Mouse (Mus musculus) liver, adult 2 months (tissue): Measurements from ENCODE around the gene Atp8b5. TPM values are rescaled to one million over a fixed set of nuclear protein-coding genes. Genes with fewer than 3 reads are reported as not detected.

Source experiments
- DNase-seq: peaks from one replicate; pipeline ENCODE4 v3.0.0-alpha.2; 2011; ENCODE audit warnings: low read depth, low spot score; ENCODE audit errors: extremely low read depth
- H3K27ac ChIP-seq: fragments of 200-500 bp; replicated peaks from 2 replicates; pipeline ENCODE4 v1.5.1; 2012; ENCODE audit warnings: low read depth, mild to moderate bottlenecking, control low read depth, inconsistent platforms, low read length; ENCODE audit not compliant: insufficient read depth
- H3K27me3 ChIP-seq: fragments of 200-500 bp; 2 replicates; pipeline ENCODE4 v1.6.1; 2012; ENCODE audit warnings: mild to moderate bottlenecking, moderate library complexity, low read length, inconsistent platforms; ENCODE audit not compliant: control insufficient read depth, insufficient read depth
- H3K36me3 ChIP-seq: fragments of 200-500 bp; 2 replicates; pipeline ENCODE4 v1.6.1; 2012; ENCODE audit warnings: low read length, inconsistent platforms; ENCODE audit not compliant: control insufficient read depth, insufficient read depth
- H3K4me1 ChIP-seq: fragments of 200-500 bp; 2 replicates; pipeline ENCODE4 v1.6.1; 2011; ENCODE audit warnings: low read length; ENCODE audit not compliant: control insufficient read depth, insufficient read depth
- H3K4me3 ChIP-seq: fragments of 200-500 bp; 2 replicates; pipeline ENCODE4 v1.5.1; 2011; ENCODE audit warnings: low read depth, mild to moderate bottlenecking, control low read depth, low read length, moderate library complexity; ENCODE audit not compliant: insufficient read depth
- H3K79me2 ChIP-seq: fragments of 200-500 bp; 2 replicates; pipeline ENCODE4 v1.6.1; 2012; ENCODE audit warnings: inconsistent platforms, mild to moderate bottlenecking, low read length, moderate library complexity; ENCODE audit not compliant: control insufficient read depth, insufficient read depth
- H3K9ac ChIP-seq: fragments of 200-500 bp; 2 replicates; pipeline ENCODE4 v1.6.1; 2012; ENCODE audit warnings: low read depth, mild to moderate bottlenecking, control low read depth, inconsistent platforms, low read length
- CTCF ChIP-seq: fragments of 200-500 bp; IDR thresholded peaks from 2 replicates; pipeline ENCODE4 v1.5.1; 2011; ENCODE audit warnings: low read depth, low read length, control low read depth
- POLR2A ChIP-seq: fragments of 200-500 bp; IDR thresholded peaks from 2 replicates; pipeline ENCODE4 v1.6.1; 2011; ENCODE audit warnings: low read length, control low read depth; ENCODE audit not compliant: insufficient read depth; ENCODE audit errors: extremely low read depth
- WGBS: fragments of 180-500 bp; shearing (Covaris S2); methylation state at CpG from one replicate; pipeline ENCODE4 v1.1.7; 2018; 5-methylcytosine and 5-hydroxymethylcytosine counted together
- polyA plus RNA-seq: library from polyadenylated mRNA; depleted of rRNA; stranded (reverse); fragments of >200 nt; gene quantifications from 2 replicates; pipeline ENCODE4 v1.2.3, GENCODE M21; 2012
- total RNA-seq: library from RNA; depleted of rRNA; stranded (reverse); fragments of >200 nt; gene quantifications from 2 replicates; pipeline ENCODE4 v1.2.3, GENCODE M21; 2014

The Atp8b5 gene
- total and polyA plus RNA-seq, 2 experiments: 0.28 to 0.44 TPM

DNA sequence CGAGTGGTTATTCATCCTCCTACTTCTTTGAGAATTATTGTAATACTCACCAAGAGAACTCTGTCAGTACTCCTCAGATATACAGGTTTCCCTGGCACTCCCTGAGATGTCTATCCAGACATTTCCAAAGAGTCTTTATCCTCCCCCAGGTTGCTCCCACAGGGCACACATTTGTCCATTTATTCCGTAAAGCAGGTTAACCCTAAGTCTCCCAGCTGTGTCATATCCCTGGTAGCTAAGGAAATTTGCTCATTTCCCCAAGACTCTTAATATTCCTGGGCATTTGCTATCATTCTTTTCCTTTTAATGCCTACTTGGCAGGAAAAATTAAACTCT, 332 bp downstream of the Atp8b5 start:
- no peak for DNase-seq
- TF ChIP-seq POLR2A (no peak), CTCF (no peak)
- Histone ChIP-seq H3K27me3 (no peaks in the 10 kb centered on the region), H3K79me2 (no peaks in the 10 kb centered on the region), H3K4me1 (no peaks in the 10 kb centered on the region), H3K36me3 (no peaks in the 10 kb centered on the region), H3K4me3 (no peak overlapping the region), H3K27ac (no peak overlapping the region), H3K9ac (no peak overlapping the region)
- WGBS: 12% methylated on average over 2 of the region's 2 CpGs

DNA sequence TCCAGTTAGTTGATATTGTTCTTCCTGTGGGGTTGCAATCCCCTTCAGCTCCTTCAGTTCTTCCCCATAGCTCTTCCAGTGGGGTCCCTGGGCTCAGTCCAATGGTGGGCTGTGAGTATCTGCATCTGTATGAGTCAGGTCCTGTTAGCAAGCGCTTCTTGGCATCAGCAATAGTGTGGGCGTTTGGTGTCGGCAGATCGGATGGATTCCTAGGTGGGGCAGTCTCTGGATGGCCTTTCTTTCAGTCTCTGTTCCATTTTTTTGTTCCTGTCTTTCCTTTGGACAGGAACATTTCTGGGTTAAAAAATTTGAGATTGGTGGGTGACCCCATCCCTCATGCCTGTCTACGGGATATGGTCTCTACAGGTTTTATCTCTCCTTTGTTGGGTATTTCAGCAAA, 18.5 kb downstream of the Atp8b5 start:
- Histone ChIP-seq H3K4me3 (no peak overlapping the region), H3K9ac (no peak overlapping the region), H3K79me2 (no peaks in the 10 kb centered on the region), H3K27ac (no peak overlapping the region), H3K36me3 (no peaks in the 10 kb centered on the region), H3K4me1 (no peaks in the 10 kb centered on the region), H3K27me3 (no peaks in the 10 kb centered on the region)
- TF ChIP-seq CTCF (no peak), POLR2A (no peak)
- WGBS: 92% methylated on average over 5 of the region's 5 CpGs
- no peak for DNase-seq

DNA sequence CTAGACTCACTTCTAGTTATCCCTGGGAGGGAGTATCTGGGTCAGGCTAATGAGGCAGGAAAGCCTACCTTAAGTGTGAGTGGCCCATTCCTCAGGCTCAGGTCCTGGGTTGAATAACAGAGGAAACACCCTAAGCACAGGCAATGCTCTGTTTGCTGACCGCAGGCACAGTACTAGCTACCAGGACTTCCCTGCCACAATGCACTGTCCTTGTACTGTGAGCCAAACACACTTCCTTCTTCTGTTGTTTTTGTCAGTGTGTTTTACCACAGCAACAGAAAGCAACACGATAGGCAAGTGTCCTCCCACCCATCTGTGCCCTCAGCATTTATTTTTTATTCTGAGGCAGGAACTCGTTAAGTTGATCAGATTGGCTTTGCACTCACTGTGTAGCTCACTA, 20.3 kb downstream of the Atp8b5 start:
- no peak overlapping the region for H3K9ac ChIP-seq
- no peak overlapping the region for H3K27ac ChIP-seq
- H3K4me3 ChIP-seq: no peak overlapping the region
- DNase-seq: peak; percentile 19
- WGBS: 70% methylated on average over 3 of the region's 3 CpGs
- H3K27me3 ChIP-seq: no peaks in the 10 kb centered on the region
- H3K36me3 ChIP-seq: no peaks in the 10 kb centered on the region
- H3K4me1 ChIP-seq: no peaks in the 10 kb centered on the region
- H3K79me2 ChIP-seq: no peaks in the 10 kb centered on the region
- TF ChIP-seq CTCF (no peak), POLR2A (no peak)

DNA sequence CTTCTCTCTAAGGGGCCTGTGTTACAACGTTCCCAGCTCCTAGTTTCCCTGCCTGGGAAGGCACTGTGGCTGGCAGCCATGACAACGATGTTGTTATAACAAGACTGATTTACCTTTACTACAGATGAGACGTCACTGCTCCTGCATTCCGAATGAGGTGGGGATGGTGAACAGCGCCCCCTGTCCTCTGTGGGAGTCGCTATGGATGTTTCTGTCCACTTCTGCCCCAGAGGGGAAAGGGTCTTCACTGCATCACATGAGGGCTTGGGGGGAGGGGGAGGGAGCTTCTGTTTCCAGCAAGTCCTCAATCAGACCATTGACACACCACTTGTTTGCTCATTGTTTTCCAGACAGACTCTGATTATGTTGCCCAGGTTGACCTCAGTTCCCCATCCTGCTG, 27.0 kb downstream of the Atp8b5 start:
- no peak for DNase-seq
- H3K79me2 ChIP-seq: no peaks in the 10 kb centered on the region
- no peak overlapping the region for H3K9ac ChIP-seq
- no peaks in the 10 kb centered on the region for H3K27me3 ChIP-seq
- TF ChIP-seq CTCF: peak; percentile 43
- TF ChIP-seq POLR2A: no peak
- no peak overlapping the region for H3K4me3 ChIP-seq
- no peaks in the 10 kb centered on the region for H3K36me3 ChIP-seq
- no peak overlapping the region for H3K27ac ChIP-seq
- H3K4me1 ChIP-seq: no peaks in the 10 kb centered on the region
- 40% methylated on average over 6 of the region's 6 CpGs for WGBS

DNA sequence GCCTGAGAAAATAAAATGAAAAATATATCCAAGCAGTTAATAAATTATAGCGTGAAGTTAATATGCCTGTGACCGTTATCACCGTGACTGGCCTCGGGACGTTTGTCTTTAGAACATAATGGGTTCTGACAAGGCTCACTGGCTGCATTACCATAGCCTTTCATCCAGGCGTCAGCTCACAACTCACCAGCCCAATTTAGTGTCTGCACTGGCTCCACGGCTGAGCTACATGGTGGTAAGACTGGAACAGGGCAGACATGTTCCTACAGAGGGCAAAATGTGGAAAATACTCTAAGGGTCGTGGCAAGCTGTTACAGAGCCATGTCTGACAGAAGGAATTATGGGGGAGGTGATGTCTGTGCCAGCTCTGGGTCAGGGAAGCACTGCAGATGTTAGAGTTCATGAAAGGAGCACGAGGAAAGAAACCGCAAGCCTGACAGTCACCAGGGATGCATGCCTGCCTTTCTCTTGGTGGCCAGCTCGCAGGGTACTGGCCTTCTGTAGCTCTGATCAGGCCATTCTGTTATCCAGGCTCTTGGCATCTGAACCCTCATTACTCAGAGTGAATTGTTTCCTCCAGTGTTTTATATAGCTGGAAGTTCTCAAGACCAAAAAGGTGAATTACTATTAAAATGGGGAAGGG, 42.9 kb downstream of the Atp8b5 start:
- H3K4me1 ChIP-seq: no peaks in the 10 kb centered on the region
- no peak overlapping the region for H3K9ac ChIP-seq
- TF ChIP-seq POLR2A (no peak), CTCF (no peak)
- no peaks in the 10 kb centered on the region for H3K79me2 ChIP-seq
- no peak overlapping the region for H3K4me3 ChIP-seq
- 87% methylated on average over 11 of the region's 11 CpGs for WGBS
- no peak overlapping the region for H3K27ac ChIP-seq
- H3K36me3 ChIP-seq: no peaks in the 10 kb centered on the region
- no peaks in the 10 kb centered on the region for H3K27me3 ChIP-seq
- DNase-seq: no peak

DNA sequence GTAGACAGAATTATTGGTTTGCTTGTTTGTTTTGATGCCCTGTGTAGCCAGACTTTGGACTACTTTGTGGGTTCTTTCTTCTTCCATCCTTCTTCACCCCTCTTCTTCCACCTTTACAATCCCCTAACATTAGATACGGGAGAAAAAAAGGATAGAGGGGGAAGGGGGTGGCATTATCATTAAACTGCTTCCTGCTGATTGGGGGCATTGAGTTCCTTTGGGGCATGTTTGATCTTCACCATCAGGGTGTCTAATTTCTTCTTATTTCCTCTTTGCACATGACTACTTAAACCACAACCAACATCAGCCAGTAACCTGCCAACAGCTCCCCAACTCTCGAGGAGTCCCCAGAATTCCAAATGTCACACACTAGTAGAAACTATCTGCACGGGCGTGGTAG, 54.6 kb downstream of the Atp8b5 start:
- H3K4me1 ChIP-seq: no peaks in the 10 kb centered on the region
- no peak for DNase-seq
- no peak overlapping the region for H3K9ac ChIP-seq
- no peak overlapping the region for H3K27ac ChIP-seq
- H3K79me2 ChIP-seq: no peaks in the 10 kb centered on the region
- H3K4me3 ChIP-seq: no peak overlapping the region
- no peaks in the 10 kb centered on the region for H3K27me3 ChIP-seq
- WGBS: 75% methylated on average over 4 of the region's 4 CpGs
- no peaks in the 10 kb centered on the region for H3K36me3 ChIP-seq
- no peak for TF ChIP-seq POLR2A
